Mouse (Mus musculus): ENCODE data around the gene Fhod1. TPM values are rescaled to one million over a fixed set of nuclear protein-coding genes. Genes with fewer than 3 reads are reported as not detected.
A peak's percentile ranks its signal among the peaks of the same experiment; 100 is the strongest.

The Fhod1 gene
- polyA plus RNA-seq, 1 experiment from 2014 or later: 2.1 TPM

GRCm38 (mm10) chr8:105326141-105326672, 21.5 kb downstream of the Fhod1 start, which contains the start of the genes Lrrc29 and Tmem208:
TSS of gene Lrrc29 (minus strand) at chr8:105326278.
TSS of gene Tmem208 (plus strand) at chr8:105326354.
- WGBS: under 1% methylated on average over 36 of the region's 36 CpGs
- H3K27ac ChIP-seq: peak within 1 kb of the TSS; percentile 88
- H3K4me3 ChIP-seq: peak within 1 kb of the TSS; percentile 76
- DNase-seq (ENCODE audit: extremely low spot score, low spot score): peak; percentile 96
- H3K36me3 ChIP-seq (replicated peaks): peaks cover 46% of the 10 kb centered on the region
- no peaks in the 10 kb centered on the region for H3K9me3 ChIP-seq
- peaks cover 23% of the 10 kb centered on the region for H3K4me1 ChIP-seq
- H3K27me3 ChIP-seq (ENCODE audit: poor library complexity, severe bottlenecking): no peaks in the 10 kb centered on the region

- Histone ChIP-seq H3K27me3 (ENCODE audit: poor library complexity, severe bottlenecking) (no peaks in the 10 kb centered on the region), H3K36me3 (replicated peaks) (peaks cover 40% of the 10 kb centered on the region), H3K27ac (peak overlapping the region; percentile 88), H3K4me3 (peak overlapping the region; percentile 76), H3K9me3 (no peaks in the 10 kb centered on the region), H3K4me1 (peaks cover 23% of the 10 kb centered on the region)
- DNase-seq (ENCODE audit: extremely low spot score, low spot score): no peak
- 1% methylated on average over 12 of the region's 12 CpGs for WGBS
Measured at GRCm38 (mm10) chr8:105325641-105326093, 22.1 kb downstream of the Fhod1 start.

GRCm38 (mm10) chr8:105323183-105323582, 24.6 kb downstream of the Fhod1 start:
- Histone ChIP-seq H3K9me3 (no peaks in the 10 kb centered on the region), H3K36me3 (replicated peaks) (peaks cover 37% of the 10 kb centered on the region), H3K4me3 (no peak overlapping the region), H3K4me1 (peaks cover 23% of the 10 kb centered on the region), H3K27ac (no peak overlapping the region), H3K27me3 (ENCODE audit: poor library complexity, severe bottlenecking) (no peaks in the 10 kb centered on the region)
- 88% methylated on average over 4 of the region's 4 CpGs for WGBS
- DNase-seq (ENCODE audit: extremely low spot score, low spot score): no peak

GRCm38 (mm10) chr8:105318662-105319190, 29.0 kb downstream of the Fhod1 start:
- no peak overlapping the region for H3K27ac ChIP-seq
- no peak overlapping the region for H3K4me3 ChIP-seq
- H3K9me3 ChIP-seq: no peaks in the 10 kb centered on the region
- no peak for DNase-seq (ENCODE audit: extremely low spot score, low spot score)
- H3K27me3 ChIP-seq (ENCODE audit: poor library complexity, severe bottlenecking): no peaks in the 10 kb centered on the region
- H3K36me3 ChIP-seq (replicated peaks): peaks cover 68% of the 10 kb centered on the region
- H3K4me1 ChIP-seq: peaks cover 6% of the 10 kb centered on the region; the same call in 1 of the 2 replicates
- WGBS: 87% methylated on average over 11 of the region's 11 CpGs

- WGBS: 91% methylated on average over 4 of the region's 4 CpGs
- peaks cover 6% of the 10 kb centered on the region; the same call in 1 of the 2 replicates for H3K4me1 ChIP-seq
- H3K36me3 ChIP-seq (replicated peaks): peaks cover 70% of the 10 kb centered on the region
- no peak overlapping the region for H3K27ac ChIP-seq
- H3K4me3 ChIP-seq: no peak overlapping the region
- H3K27me3 ChIP-seq (ENCODE audit: poor library complexity, severe bottlenecking): no peaks in the 10 kb centered on the region
- no peaks in the 10 kb centered on the region for H3K9me3 ChIP-seq
- DNase-seq (ENCODE audit: extremely low spot score, low spot score): no peak
Measured at GRCm38 (mm10) chr8:105317941-105318340, 29.8 kb downstream of the Fhod1 start.

GRCm38 (mm10) chr8:105315073-105315769, 32.5 kb downstream of the Fhod1 start:
- no peaks in the 10 kb centered on the region for H3K27me3 ChIP-seq (ENCODE audit: poor library complexity, severe bottlenecking)
- no peak overlapping the region for H3K4me3 ChIP-seq
- H3K9me3 ChIP-seq: no peaks in the 10 kb centered on the region
- H3K27ac ChIP-seq: no peak overlapping the region
- peaks cover 89% of the 10 kb centered on the region for H3K36me3 ChIP-seq (replicated peaks)
- peaks cover 6% of the 10 kb centered on the region; the same call in 1 of the 2 replicates for H3K4me1 ChIP-seq
- DNase-seq (ENCODE audit: extremely low spot score, low spot score): no peak
- WGBS: 94% methylated on average over 18 of the region's 18 CpGs

- Histone ChIP-seq H3K4me3 (no peak overlapping the region), H3K9me3 (no peaks in the 10 kb centered on the region), H3K27ac (no peak overlapping the region), H3K27me3 (ENCODE audit: poor library complexity, severe bottlenecking) (no peaks in the 10 kb centered on the region), H3K4me1 (peaks cover 6% of the 10 kb centered on the region; the same call in 1 of the 2 replicates), H3K36me3 (replicated peaks) (peaks cover 89% of the 10 kb centered on the region)
- WGBS: 77% methylated on average over 9 of the region's 9 CpGs
- no peak for DNase-seq (ENCODE audit: extremely low spot score, low spot score)
Measured at GRCm38 (mm10) chr8:105313622-105314402, 33.9 kb downstream of the Fhod1 start.

GRCm38 (mm10) chr8:105312891-105313481, 34.8 kb downstream of the Fhod1 start:
- H3K36me3 ChIP-seq (replicated peaks): peaks cover 89% of the 10 kb centered on the region
- H3K4me1 ChIP-seq: peaks cover 6% of the 10 kb centered on the region; the same call in 1 of the 2 replicates
- no peak overlapping the region for H3K4me3 ChIP-seq
- H3K27ac ChIP-seq: no peak overlapping the region
- DNase-seq (ENCODE audit: extremely low spot score, low spot score): no peak
- WGBS: 91% methylated on average over 8 of the region's 8 CpGs
- H3K27me3 ChIP-seq (ENCODE audit: poor library complexity, severe bottlenecking): no peaks in the 10 kb centered on the region
- no peaks in the 10 kb centered on the region for H3K9me3 ChIP-seq

GRCm38 (mm10) chr8:105311718-105312117, 36.0 kb downstream of the Fhod1 start:
- Histone ChIP-seq H3K9me3 (no peaks in the 10 kb centered on the region), H3K27ac (no peak overlapping the region), H3K4me3 (no peak overlapping the region), H3K27me3 (ENCODE audit: poor library complexity, severe bottlenecking) (no peaks in the 10 kb centered on the region), H3K4me1 (peaks cover 6% of the 10 kb centered on the region), H3K36me3 (replicated peaks) (peaks cover 92% of the 10 kb centered on the region)
- DNase-seq (ENCODE audit: extremely low spot score, low spot score): no peak
- WGBS: 83% methylated on average over 1 of the region's 1 CpGs

- DNase-seq (ENCODE audit: extremely low spot score, low spot score): no peak
- Histone ChIP-seq H3K9me3 (no peaks in the 10 kb centered on the region), H3K36me3 (replicated peaks) (peaks cover 88% of the 10 kb centered on the region), H3K27me3 (ENCODE audit: poor library complexity, severe bottlenecking) (no peaks in the 10 kb centered on the region), H3K4me3 (no peak overlapping the region), H3K27ac (no peak overlapping the region), H3K4me1 (peaks cover 21% of the 10 kb centered on the region)
- 88% methylated on average over 8 of the region's 8 CpGs for WGBS
Measured at GRCm38 (mm10) chr8:105310118-105310517, 37.6 kb downstream of the Fhod1 start.

- Histone ChIP-seq H3K27ac (no peak overlapping the region), H3K36me3 (replicated peaks) (peaks cover 89% of the 10 kb centered on the region), H3K4me3 (no peak overlapping the region), H3K27me3 (ENCODE audit: poor library complexity, severe bottlenecking) (no peaks in the 10 kb centered on the region), H3K9me3 (no peaks in the 10 kb centered on the region), H3K4me1 (peaks cover 29% of the 10 kb centered on the region)
- 82% methylated on average over 15 of the region's 15 CpGs for WGBS
- DNase-seq (ENCODE audit: extremely low spot score, low spot score): no peak
Measured at GRCm38 (mm10) chr8:105309142-105309847, 38.5 kb downstream of the Fhod1 start.

GRCm38 (mm10) chr8:105308428-105308827, 39.3 kb downstream of the Fhod1 start:
- WGBS: 93% methylated on average over 10 of the region's 10 CpGs
- Histone ChIP-seq H3K36me3 (replicated peaks) (peaks cover 89% of the 10 kb centered on the region), H3K4me1 (peaks cover 23% of the 10 kb centered on the region), H3K9me3 (no peaks in the 10 kb centered on the region), H3K27me3 (ENCODE audit: poor library complexity, severe bottlenecking) (no peaks in the 10 kb centered on the region), H3K4me3 (no peak overlapping the region), H3K27ac (no peak overlapping the region)
- DNase-seq (ENCODE audit: extremely low spot score, low spot score): no peak
